Mouse (Mus musculus) stomach, embryonic 14.5 days (tissue): ENCODE results near the gene Pak4. TPM values are rescaled to one million over a fixed set of nuclear protein-coding genes. Genes with fewer than 3 reads are reported as not detected.
"Not testable (repeated sequence)": the region's sequence is repeated elsewhere in the genome, so short reads cannot be mapped to it uniquely, and the experiment has no call there.

Experiments
- ATAC-seq: fragments of 200-750 bp; cut with Nextera tagmentation; 2 replicates; pipeline ENCODE4 v1.8.0; 2017; ENCODE audit warnings: low read depth, moderate TSS enrichment; ENCODE audit not compliant: insufficient number of reproducible peaks, insufficient read depth, low FRiP score
- H3K27ac ChIP-seq: fragments of 300-500 bp; sonication (generic); 2 replicates; pipeline ENCODE4 v1.5.1; 2014; ENCODE audit warnings: mild to moderate bottlenecking, low read length, moderate library complexity, mixed read lengths
- H3K27me3 ChIP-seq: fragments of 300-500 bp; sonication (generic); 2 replicates; pipeline ENCODE4 v1.6.1; 2014; ENCODE audit warnings: low read length, control low read depth, mixed read lengths; ENCODE audit not compliant: control insufficient read depth, insufficient read depth
- H3K36me3 ChIP-seq: fragments of 300-500 bp; sonication (generic); 2 replicates; pipeline ENCODE4 v1.6.1; 2014; ENCODE audit warnings: mild to moderate bottlenecking, control low read depth, low read length, moderate library complexity, mixed read lengths; ENCODE audit not compliant: control insufficient read depth, insufficient read depth
- H3K4me1 ChIP-seq: fragments of 300-500 bp; sonication (generic); 2 replicates; pipeline ENCODE4 v1.6.1; 2014; ENCODE audit warnings: low read length, control low read depth, mixed read lengths; ENCODE audit not compliant: control insufficient read depth, insufficient read depth
- H3K4me2 ChIP-seq: fragments of 300-500 bp; sonication (generic); replicated peaks from 2 replicates; pipeline ENCODE4 v1.6.1; 2014; ENCODE audit warnings: low read depth, low read length, control low read depth
- H3K4me3 ChIP-seq: fragments of 300-500 bp; sonication (generic); 2 replicates; pipeline ENCODE4 v1.5.1; 2014; ENCODE audit warnings: low read depth, low read length, control low read depth
- H3K9ac ChIP-seq: fragments of 300-500 bp; sonication (generic); replicated peaks from 2 replicates; pipeline ENCODE4 v1.6.1; 2014; ENCODE audit warnings: low read depth, mild to moderate bottlenecking, control low read depth, low read length, moderate library complexity, mixed read lengths
- H3K9me3 ChIP-seq: fragments of 300-500 bp; sonication (generic); 2 replicates; pipeline ENCODE4 v1.6.1; 2016; ENCODE audit warnings: low read depth, low read length, control low read depth; ENCODE audit not compliant: control insufficient read depth
- WGBS: fragments of 180-500 bp; shearing (Covaris S2); extraction: QIAGEN DNeasy Blood & Tissue Kit; methylation state at CpG from one replicate; pipeline ENCODE4 v1.1.7; 2014; 5-methylcytosine and 5-hydroxymethylcytosine counted together
- polyA plus RNA-seq: library from polyadenylated mRNA; unstranded; fragments of >200 nt; fragmentation: Nextera tagmentation; extraction: Ambion mirVana; gene quantifications from 2 replicates; pipeline ENCODE4 v1.2.1, GENCODE M21; 2014

Gene Pak4
- polyA plus RNA-seq, 1 experiment from 2014 or later, result 41.1 TPM

DNA sequence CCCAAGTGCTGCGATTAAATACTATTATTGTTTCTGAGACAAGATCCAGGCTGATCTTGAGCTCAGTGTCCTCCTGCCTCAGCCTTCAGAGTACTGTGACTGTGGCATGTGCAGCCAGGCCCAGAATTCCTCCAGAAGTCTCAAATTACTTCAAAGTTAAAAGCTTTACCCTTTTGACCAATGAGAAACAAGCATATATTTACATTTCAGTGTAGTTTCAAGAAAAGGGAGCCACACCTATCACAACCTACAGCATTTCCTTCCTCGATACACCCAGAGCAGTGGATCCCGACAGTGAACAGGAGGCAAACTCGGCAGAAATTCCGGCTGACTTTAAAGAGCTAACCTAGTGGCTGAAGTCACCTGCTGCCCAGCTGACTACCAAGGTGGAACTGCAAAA lies 26.8 kb upstream of the Pak4 start:
- ATAC-seq, result no peak
- H3K9ac ChIP-seq, result no peak overlapping the region
- no peak overlapping the region for H3K4me3 ChIP-seq
- H3K9me3 ChIP-seq, result no peaks in the 10 kb centered on the region
- no peak overlapping the region for H3K4me2 ChIP-seq
- H3K4me1 ChIP-seq, result no peaks in the 10 kb centered on the region
- 70% methylated on average over 5 of the region's 5 CpGs for WGBS
- no peak overlapping the region for H3K27ac ChIP-seq
- H3K36me3 ChIP-seq, result no peaks in the 10 kb centered on the region
- H3K27me3 ChIP-seq, result peaks cover 9% of the 10 kb centered on the region; the same call in 1 of the 2 replicates

DNA sequence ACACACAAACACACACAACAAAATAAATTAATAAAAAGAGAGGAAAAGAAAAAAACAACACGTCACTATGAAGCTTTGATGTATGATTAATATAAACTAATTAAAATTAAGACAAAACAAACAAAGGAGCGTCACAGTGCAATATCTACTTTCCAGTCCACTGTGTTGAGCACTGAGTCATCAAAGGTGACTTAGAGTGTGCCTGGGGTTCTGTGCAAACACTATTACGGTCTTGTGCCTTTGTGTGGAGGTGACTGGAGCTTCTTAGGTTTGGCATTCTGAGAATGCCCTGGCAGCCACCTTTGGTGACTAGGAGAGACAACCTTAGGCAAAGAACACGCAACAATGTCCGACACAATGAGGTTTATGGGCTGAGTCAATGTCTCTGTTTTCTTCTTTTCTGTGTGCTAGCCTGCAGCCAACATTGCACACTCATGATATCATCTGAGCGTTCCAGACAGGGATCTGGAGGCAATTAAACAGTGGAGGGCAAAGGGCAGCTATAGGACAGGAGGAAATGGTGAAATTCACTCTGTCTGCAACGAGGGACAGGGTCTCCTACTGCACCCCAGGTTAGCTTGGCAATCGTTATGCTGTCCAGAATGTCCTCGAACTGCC lies 21.2 kb upstream of the Pak4 start:
- Histone ChIP-seq H3K27me3 (no peaks in the 10 kb centered on the region), H3K9me3 (no peaks in the 10 kb centered on the region), H3K4me1 (no peaks in the 10 kb centered on the region), H3K4me2 (no peak overlapping the region), H3K27ac (no peak overlapping the region), H3K9ac (no peak overlapping the region), H3K4me3 (no peak overlapping the region), H3K36me3 (no peaks in the 10 kb centered on the region)
- ATAC-seq, result no peak
- 53% methylated on average over 9 of the region's 9 CpGs for WGBS

DNA sequence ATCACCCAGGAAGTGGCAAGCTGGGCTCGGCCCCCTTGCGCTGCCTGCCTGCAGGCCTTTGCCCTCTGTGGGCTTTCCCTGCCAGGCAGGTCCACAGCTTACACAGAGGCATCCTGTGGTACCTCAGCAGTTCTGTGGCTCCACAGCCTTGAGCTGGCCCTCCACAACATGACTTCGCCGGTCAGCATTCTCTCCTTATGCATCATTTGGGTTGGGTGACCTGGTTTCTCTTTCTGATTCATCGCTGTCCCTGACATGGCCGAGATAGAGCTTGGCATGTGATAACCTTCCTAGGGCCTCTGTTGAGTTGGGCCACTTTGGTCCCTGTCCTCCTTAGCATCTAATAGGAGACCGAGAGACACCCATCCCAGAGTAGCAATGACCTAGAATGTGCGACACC lies 8.0 kb upstream of the Pak4 start:
- no peak for ATAC-seq
- Histone ChIP-seq H3K27ac (no peak overlapping the region), H3K4me3 (no peak overlapping the region), H3K27me3 (no peaks in the 10 kb centered on the region), H3K4me2 (no peak overlapping the region), H3K36me3 (no peaks in the 10 kb centered on the region), H3K9ac (no peak overlapping the region), H3K4me1 (no peaks in the 10 kb centered on the region), H3K9me3 (no peaks in the 10 kb centered on the region)
- 89% methylated on average over 8 of the region's 8 CpGs for WGBS

DNA sequence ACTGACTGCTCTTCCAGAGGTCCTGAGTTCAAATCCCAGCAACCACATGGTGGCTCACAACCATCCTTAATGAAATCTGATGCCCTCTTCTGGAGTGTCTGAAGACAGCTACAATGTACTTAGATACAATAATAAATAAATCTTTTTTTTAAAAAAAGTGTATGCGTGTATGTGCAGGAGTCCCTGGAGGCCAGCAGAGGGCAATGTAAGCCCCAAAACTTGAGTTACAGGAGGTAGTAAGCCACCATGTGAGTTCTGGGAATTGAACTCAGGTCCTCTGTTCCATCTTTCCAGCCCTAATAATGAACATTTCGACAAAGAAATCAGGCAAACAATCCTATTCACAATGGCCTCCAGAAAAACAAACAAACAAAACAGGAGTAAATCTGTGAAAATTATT lies 5.8 kb upstream of the Pak4 start:
- WGBS, result 69% methylated on average over 2 of the region's 2 CpGs

DNA sequence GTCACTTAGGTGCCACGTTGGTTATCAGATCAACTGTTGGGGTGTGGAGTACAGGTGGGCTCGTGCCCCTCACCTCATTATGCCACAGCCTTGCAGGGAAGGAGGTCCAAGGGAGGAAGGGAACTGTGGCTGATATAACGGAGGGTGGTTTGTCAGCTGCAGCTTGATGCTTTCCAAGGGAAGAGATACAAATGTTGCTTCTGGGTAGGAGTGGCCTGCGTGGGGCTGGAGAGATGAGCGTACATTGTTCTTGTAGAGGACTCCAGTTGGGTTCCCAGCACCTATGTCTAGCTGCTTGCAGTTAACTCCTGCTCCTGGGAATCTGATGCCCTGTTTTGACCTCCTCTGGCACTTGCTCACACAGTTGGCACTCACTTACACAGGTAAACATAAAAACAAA lies 5.2 kb upstream of the Pak4 start:
- no peak for ATAC-seq
- H3K4me3 ChIP-seq, result no peak overlapping the region
- H3K36me3 ChIP-seq, result no peaks in the 10 kb centered on the region
- no peaks in the 10 kb centered on the region for H3K9me3 ChIP-seq
- H3K27me3 ChIP-seq, result no peaks in the 10 kb centered on the region
- H3K4me1 ChIP-seq, result 0 out of 2 replicates have a peak, but pooled peaks cover 2% of the 10 kb centered on the region
- no peak overlapping the region for H3K4me2 ChIP-seq
- H3K9ac ChIP-seq, result no peak overlapping the region
- 61% methylated on average over 5 of the region's 5 CpGs for WGBS
- H3K27ac ChIP-seq, result no peak overlapping the region

More for the DNA sequence above, 5.8 kb upstream of the Pak4 start:
- not testable (repeated sequence) for H3K9me3 ChIP-seq, H3K27me3 ChIP-seq, H3K9ac ChIP-seq, H3K4me1 ChIP-seq, H3K4me2 ChIP-seq, ATAC-seq, H3K4me3 ChIP-seq, H3K27ac ChIP-seq, H3K36me3 ChIP-seq

DNA sequence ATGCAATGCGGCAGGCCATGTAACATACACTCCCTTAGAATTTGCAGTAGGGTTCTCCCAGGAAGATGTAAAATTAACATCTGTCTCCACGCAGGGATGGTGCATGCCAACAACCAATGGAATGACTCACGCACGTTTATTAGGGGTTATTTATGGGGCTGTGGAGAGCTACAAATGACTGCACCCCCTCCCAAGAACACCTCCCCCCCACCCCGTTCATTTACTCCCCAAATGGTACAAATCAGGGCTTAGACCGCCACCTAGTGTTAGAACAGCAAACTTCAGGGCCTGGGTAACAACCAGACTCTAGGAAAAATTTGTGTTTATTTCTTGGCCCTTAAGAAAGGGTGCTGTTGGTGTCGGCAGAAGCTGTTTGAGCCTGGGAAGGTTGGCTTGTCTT lies 3.7 kb upstream of the Pak4 start:
- Histone ChIP-seq H3K4me3 (no peak overlapping the region), H3K4me2 (no peak overlapping the region), H3K36me3 (no peaks in the 10 kb centered on the region), H3K9me3 (no peaks in the 10 kb centered on the region), H3K4me1 (peaks cover 8% of the 10 kb centered on the region), H3K27ac (no peak overlapping the region), H3K9ac (no peak overlapping the region), H3K27me3 (no peaks in the 10 kb centered on the region)
- no peak for ATAC-seq
- WGBS, result 16% methylated on average over 7 of the region's 7 CpGs

DNA sequence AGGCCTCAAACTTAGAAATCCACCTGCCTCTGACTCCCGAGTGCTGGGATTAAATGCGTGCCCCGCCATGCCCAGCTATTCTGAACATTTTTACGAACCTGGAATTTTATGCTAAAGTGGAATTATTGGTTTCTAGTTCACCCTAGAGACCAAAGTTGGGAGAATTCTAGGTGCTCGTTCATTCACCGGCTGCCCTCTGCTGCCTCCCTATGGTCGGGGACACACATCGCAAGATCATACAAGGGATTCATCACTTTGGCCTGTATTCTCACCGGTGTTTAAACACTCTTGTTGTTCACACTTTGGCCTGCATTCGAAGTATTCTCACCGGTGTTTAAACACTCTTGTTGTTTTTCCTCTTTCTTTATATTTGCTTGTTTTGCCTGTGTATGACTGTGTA lies 3.0 kb upstream of the Pak4 start:
- peaks cover 15% of the 10 kb centered on the region for H3K4me1 ChIP-seq
- no peak overlapping the region for H3K4me3 ChIP-seq
- WGBS, result 12% methylated on average over 11 of the region's 11 CpGs

DNA sequence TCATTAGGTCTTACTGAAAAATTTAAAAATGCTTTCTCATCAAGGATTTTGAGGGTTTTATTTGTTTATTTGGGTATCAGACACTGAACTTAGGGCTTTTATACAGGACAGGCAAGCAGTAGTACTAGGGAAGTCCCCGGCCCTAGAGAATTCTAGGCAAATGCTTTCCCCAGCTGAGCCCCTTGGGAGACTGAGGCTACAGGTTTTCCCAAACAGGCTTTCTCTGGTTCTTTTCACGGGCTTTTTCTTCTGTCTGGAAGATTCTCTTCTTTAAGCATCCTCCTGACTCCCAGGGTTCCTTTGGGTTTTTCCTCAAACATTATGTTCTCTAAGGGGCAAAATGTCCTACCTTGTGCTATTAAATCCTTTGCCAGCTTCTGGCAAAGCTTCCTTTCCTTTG lies 966 bp upstream of the Pak4 start:
- Histone ChIP-seq H3K36me3 (no peaks in the 10 kb centered on the region; the same call in 1 of the 2 replicates), H3K9ac (no peak overlapping the region), H3K4me2 (no peak overlapping the region), H3K4me3 (no peak overlapping the region), H3K9me3 (no peaks in the 10 kb centered on the region), H3K27ac (no peak overlapping the region), H3K27me3 (no peaks in the 10 kb centered on the region), H3K4me1 (peaks cover 31% of the 10 kb centered on the region)
- no peak for ATAC-seq
- 56% methylated on average over 2 of the region's 2 CpGs for WGBS

More for the DNA sequence above, 3.0 kb upstream of the Pak4 start:
- H3K9ac ChIP-seq, result no peak overlapping the region
- no peak overlapping the region for H3K27ac ChIP-seq
- H3K36me3 ChIP-seq, result no peaks in the 10 kb centered on the region; the same call in 1 of the 2 replicates
- no peak for ATAC-seq
- H3K4me2 ChIP-seq, result no peak overlapping the region
- H3K27me3 ChIP-seq, result no peaks in the 10 kb centered on the region
- H3K9me3 ChIP-seq, result no peaks in the 10 kb centered on the region

DNA sequence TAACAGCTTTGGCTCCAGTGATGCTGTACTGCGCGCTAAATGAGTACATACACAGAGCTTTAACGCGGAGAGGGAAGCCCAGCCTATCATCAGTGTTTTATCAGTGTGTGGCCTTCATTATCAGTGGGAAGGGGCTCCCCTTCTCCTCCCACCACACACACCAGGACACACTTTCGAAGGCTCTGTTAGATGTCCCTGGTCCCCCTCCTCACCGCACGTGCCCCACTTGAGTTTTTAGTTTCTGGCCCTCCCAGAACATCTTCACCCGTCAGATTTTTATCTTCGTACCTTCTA lies 761 bp downstream of the Pak4 start:
- H3K27ac ChIP-seq, result peak overlapping the region; percentile 91
- H3K27me3 ChIP-seq, result no peaks in the 10 kb centered on the region
- peaks cover 43% of the 10 kb centered on the region for H3K4me1 ChIP-seq
- peak overlapping the region; percentile 41 for H3K9ac ChIP-seq
- H3K36me3 ChIP-seq, result no peaks in the 10 kb centered on the region; the same call in 1 of the 2 replicates
- ATAC-seq, result 0 out of 2 replicates have a peak, but pooled peaks have one; percentile 3
- peak overlapping the region; percentile 76 for H3K4me2 ChIP-seq
- peak overlapping the region; percentile 48 for H3K4me3 ChIP-seq
- whole genome bisulfite sequencing, result 5% methylated on average over 9 of the region's 9 CpGs
- H3K9me3 ChIP-seq, result no peaks in the 10 kb centered on the region
